Mouse (Mus musculus) CH12.LX (cell line): ENCODE data around the gene Fcna.

ENCODE experiments used
- BHLHE40 ChIP-seq: IDR thresholded peaks from 2 replicates; pipeline ENCODE4 v1.6.1; 2011; ENCODE audit warnings: mild to moderate bottlenecking, low read depth, low read length, improper control_type of control experiment
- CHD1 ChIP-seq: IDR thresholded peaks from 2 replicates; pipeline ENCODE4 v1.6.1; 2012; ENCODE audit warnings: low read depth, low read length, improper control_type of control experiment, inconsistent platforms
- CHD2 ChIP-seq: IDR thresholded peaks from 2 replicates; pipeline ENCODE4 v1.6.1; 2011; ENCODE audit warnings: low read length, improper control_type of control experiment
- CTCF ChIP-seq, 2 experiments: IDR thresholded peaks in 1 of 2; conservative IDR thresholded peaks in 1 of 2; 2 replicates each; pipeline ENCODE4 v1.5.1; 2011 to 2012; ENCODE audit warnings: low read depth in 2 of 2, low read length in 2 of 2, improper control_type of control experiment in 1 of 2, inconsistent platforms in 1 of 2, mild to moderate bottlenecking in 1 of 2, moderate library complexity in 1 of 2
- ELF1 ChIP-seq: IDR thresholded peaks from 2 replicates; pipeline ENCODE4 v1.6.1; 2014; ENCODE audit warnings: low read depth, mild to moderate bottlenecking, inconsistent platforms, low read length, improper control_type of control experiment
- EP300 ChIP-seq: IDR thresholded peaks from 2 replicates; pipeline ENCODE4 v1.6.1; 2011; ENCODE audit warnings: low read length, improper control_type of control experiment
- IRF4 ChIP-seq: IDR thresholded peaks from 2 replicates; pipeline ENCODE4 v1.6.1; 2014; ENCODE audit warnings: low read depth, mild to moderate bottlenecking, inconsistent platforms, low read length, improper control_type of control experiment
- MAFK ChIP-seq: IDR thresholded peaks from 2 replicates; pipeline ENCODE4 v1.6.1; 2011; ENCODE audit warnings: low read length, improper control_type of control experiment; ENCODE audit not compliant: insufficient replicate concordance
- MAZ ChIP-seq: IDR thresholded peaks from 2 replicates; pipeline ENCODE4 v1.6.1; 2012; ENCODE audit warnings: low read depth, mild to moderate bottlenecking, inconsistent platforms, low read length, improper control_type of control experiment, moderate library complexity
- POLR2A ChIP-seq: IDR thresholded peaks from 2 replicates; pipeline ENCODE4 v1.6.1; 2011; ENCODE audit warnings: low read depth, mild to moderate bottlenecking, improper control_type of control experiment, low read length
- TBP ChIP-seq: conservative IDR thresholded peaks from 2 replicates; pipeline ENCODE4 v1.6.1; 2011; ENCODE audit warnings: low read depth, low read length, improper control_type of control experiment
- USF2 ChIP-seq: conservative IDR thresholded peaks from 2 replicates; pipeline ENCODE4 v1.6.1; 2011; ENCODE audit warnings: low read depth, low read length, improper control_type of control experiment
- ZC3H11A ChIP-seq: IDR thresholded peaks from 2 replicates; pipeline ENCODE4 v1.6.1; 2012; ENCODE audit warnings: low read depth, mild to moderate bottlenecking, inconsistent platforms, low read length, improper control_type of control experiment

DNA sequence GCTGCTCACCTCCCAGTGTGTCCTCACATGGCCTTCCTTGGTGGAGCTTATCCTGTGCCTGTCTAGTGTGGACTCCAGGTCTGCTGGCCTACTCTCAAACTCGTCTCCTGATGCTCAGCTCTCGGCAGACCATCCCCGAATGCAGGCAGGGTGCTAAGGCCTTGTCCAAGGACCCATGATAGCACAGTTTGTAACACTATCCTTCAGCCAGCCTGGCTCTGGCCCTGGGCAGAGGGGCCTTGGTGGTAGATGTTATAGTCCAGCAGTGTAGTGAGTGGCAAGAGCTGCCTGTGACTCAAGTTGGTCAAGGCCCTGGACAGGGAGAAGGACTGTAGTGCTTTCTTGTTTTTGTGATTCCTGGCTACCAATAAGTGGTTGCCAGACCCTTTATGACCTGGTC is 5.8 kb upstream of the Fcna start:
- TF ChIP-seq CHD2 (no peak), EP300 (no peak), CTCF (conservative IDR thresholded peaks at IDR 0.05 in 1 of 2, IDR thresholded peaks at IDR 0.05 in 1 of 2; ENCODE audit: low read depth in 2 of 2, low read length in 2 of 2) (no peak), MAFK (no peak), ELF1 (no peak), MAZ (no peak), TBP (no peak), USF2 (no peak), ZC3H11A (no peak), POLR2A (no peak), CHD1 (no peak), IRF4 (no peak), BHLHE40 (no peak)
